Mouse (Mus musculus) heart, adult 2 months (tissue): ENCODE measurements around the gene Tbc1d22b. TPM values are rescaled to one million over a fixed set of nuclear protein-coding genes. Genes with fewer than 3 reads are reported as not detected.

ENCODE experiments used
- DNase-seq, 2 experiments: peaks; one replicate each; pipeline ENCODE4 v3.0.0; 2021
- H3K27ac ChIP-seq: fragments of 200-600 bp; 2 replicates; pipeline ENCODE4 v1.8.1; 2022
- H3K27me3 ChIP-seq: fragments of 200-500 bp; 2 replicates; pipeline ENCODE4 v1.6.1; 2012; ENCODE audit warnings: mild to moderate bottlenecking, low read length, inconsistent platforms, mixed read lengths; ENCODE audit not compliant: control insufficient read depth, insufficient read depth
- H3K36me3 ChIP-seq: fragments of 200-500 bp; 2 replicates; pipeline ENCODE4 v1.6.1; 2012; ENCODE audit warnings: low read length, inconsistent platforms; ENCODE audit not compliant: control insufficient read depth, insufficient read depth
- H3K4me1 ChIP-seq: fragments of 200-500 bp; 2 replicates; pipeline ENCODE4 v1.6.1; 2011; ENCODE audit warnings: low read length; ENCODE audit not compliant: control insufficient read depth, insufficient read depth
- H3K4me3 ChIP-seq: fragments of 200-600 bp; 2 replicates; pipeline ENCODE4 v1.8.1; 2022
- H3K79me2 ChIP-seq: fragments of 200-500 bp; replicated peaks from 2 replicates; pipeline ENCODE4 v1.6.1; 2012; ENCODE audit warnings: mild to moderate bottlenecking, inconsistent platforms, low read length, moderate library complexity, mixed read lengths; ENCODE audit not compliant: control insufficient read depth, insufficient read depth
- H3K9ac ChIP-seq: fragments of 200-500 bp; 2 replicates; pipeline ENCODE4 v1.6.1; 2012; ENCODE audit warnings: low read depth, mild to moderate bottlenecking, control low read depth, inconsistent platforms, low read length, mixed read lengths
- CTCF ChIP-seq: fragments of 200-600 bp; IDR thresholded peaks from 2 replicates; pipeline ENCODE4 v1.8.1; 2022; ENCODE audit warnings: antibody characterized with exemption, mild to moderate bottlenecking, moderate library complexity
- EP300 ChIP-seq: fragments of 200-500 bp; IDR thresholded peaks from 2 replicates; pipeline ENCODE4 v1.6.1; 2011; ENCODE audit warnings: low read depth, low read length, control low read depth; ENCODE audit not compliant: insufficient read depth
- POLR2A ChIP-seq: fragments of 200-500 bp; IDR thresholded peaks from 2 replicates; pipeline ENCODE4 v1.6.1; 2011; ENCODE audit warnings: mild to moderate bottlenecking, low read depth, low read length, control low read depth; ENCODE audit not compliant: insufficient read depth
- WGBS: fragments of 180-500 bp; shearing (Covaris S2); methylation state at CpG from one replicate; pipeline ENCODE4 v1.1.7; 2018; 5-methylcytosine and 5-hydroxymethylcytosine counted together
- intact Hi-C: fragments of 180-260 bp; cut with DNase I; formaldehyde crosslinking; loops from one replicate; pipeline ENCODE4 v1.15.1; 2025
- polyA plus RNA-seq: library from polyadenylated mRNA; depleted of rRNA; stranded (reverse); fragments of >200 nt; gene quantifications from 2 replicates; pipeline ENCODE4 v1.2.3, GENCODE M21; 2012
- total RNA-seq, 2 experiments: library from RNA; stranded (reverse); gene quantifications; 2 replicates each; pipeline ENCODE4 v1.2.3; 2021

The Tbc1d22b gene
- total and polyA plus RNA-seq, 3 experiments, result 12.8 to 15.3 (median 13.8) TPM

- DNase-seq, result no peak
- H3K9ac ChIP-seq, result no peak overlapping the region
- H3K36me3 ChIP-seq, result no peaks in the 10 kb centered on the region
- no peak overlapping the region for H3K4me3 ChIP-seq
- WGBS, result 79% methylated on average over 11 of the region's 11 CpGs
- H3K4me1 ChIP-seq, result no peaks in the 10 kb centered on the region
- intact Hi-C loops, result no loop called here
- H3K79me2 ChIP-seq, result no peaks in the 10 kb centered on the region
- H3K27me3 ChIP-seq, result no peaks in the 10 kb centered on the region
- H3K27ac ChIP-seq, result no peak overlapping the region
- TF ChIP-seq POLR2A (no peak), CTCF (no peak), EP300 (no peak)
Measured at GRCm38 (mm10) chr17:29533866-29534265, 15.7 kb upstream of the Tbc1d22b start.

- Histone ChIP-seq H3K36me3 (no peaks in the 10 kb centered on the region), H3K4me3 (no peak overlapping the region), H3K9ac (no peak overlapping the region), H3K79me2 (no peaks in the 10 kb centered on the region), H3K27me3 (no peaks in the 10 kb centered on the region), H3K4me1 (peaks cover 2% of the 10 kb centered on the region; the same call in 1 of the 2 replicates), H3K27ac (no peak overlapping the region)
- WGBS, result 93% methylated on average over 8 of the region's 8 CpGs
- no peak for TF ChIP-seq POLR2A
- TF ChIP-seq CTCF, result no peak
- no peak for TF ChIP-seq EP300
- no peak for DNase-seq
- intact Hi-C loops, result no loop called here
Measured at GRCm38 (mm10) chr17:29540426-29540825, 9.2 kb upstream of the Tbc1d22b start.

- H3K4me3 ChIP-seq, result no peak overlapping the region
- H3K27me3 ChIP-seq, result no peaks in the 10 kb centered on the region
- H3K79me2 ChIP-seq, result no peaks in the 10 kb centered on the region
- H3K9ac ChIP-seq, result no peak overlapping the region
- intact Hi-C loops, result no loop called here
- peak; percentile 82 to 90 for DNase-seq
- 16% methylated on average over 14 of the region's 14 CpGs for WGBS
- TF ChIP-seq POLR2A (peak; percentile 22; the same call in 1 of the 2 replicates), CTCF (no peak), EP300 (peak; percentile 97)
- peak overlapping the region; percentile 67 for H3K27ac ChIP-seq
- peaks cover 2% of the 10 kb centered on the region; the same call in 1 of the 2 replicates for H3K4me1 ChIP-seq
- H3K36me3 ChIP-seq, result no peaks in the 10 kb centered on the region
Measured at GRCm38 (mm10) chr17:29541419-29541818, 8.2 kb upstream of the Tbc1d22b start.

GRCm38 (mm10) chr17:29542831-29543690 is 6.5 kb upstream of the Tbc1d22b start:
- Histone ChIP-seq H3K9ac (no peak overlapping the region), H3K27ac (no peak overlapping the region), H3K4me1 (peaks cover 2% of the 10 kb centered on the region; the same call in 1 of the 2 replicates), H3K79me2 (no peaks in the 10 kb centered on the region), H3K36me3 (no peaks in the 10 kb centered on the region), H3K4me3 (no peak overlapping the region), H3K27me3 (no peaks in the 10 kb centered on the region)
- TF ChIP-seq EP300, result no peak
- no peak for TF ChIP-seq POLR2A
- no peak for TF ChIP-seq CTCF
- 92% methylated on average over 19 of the region's 19 CpGs for WGBS
- intact Hi-C loops, result no loop called here
- DNase-seq, result no peak

- no peaks in the 10 kb centered on the region for H3K27me3 ChIP-seq
- WGBS, result 87% methylated on average over 2 of the region's 2 CpGs
- TF ChIP-seq CTCF (peak; percentile 21; the same call in 1 of the 2 replicates), POLR2A (no peak), EP300 (no peak)
Measured at GRCm38 (mm10) chr17:29544064-29544463, 5.5 kb upstream of the Tbc1d22b start.

GRCm38 (mm10) chr17:29545241-29545640 is 4.3 kb upstream of the Tbc1d22b start:
- intact Hi-C loops, result no loop called here
- peaks cover 4% of the 10 kb centered on the region for H3K4me1 ChIP-seq
- H3K27me3 ChIP-seq, result no peaks in the 10 kb centered on the region
- WGBS, result 92% methylated on average over 5 of the region's 5 CpGs
- no peak for DNase-seq
- H3K9ac ChIP-seq, result no peak overlapping the region
- no peaks in the 10 kb centered on the region for H3K36me3 ChIP-seq
- H3K79me2 ChIP-seq, result 0 out of 2 replicates have a peak, but pooled peaks cover 2% of the 10 kb centered on the region
- no peak overlapping the region for H3K27ac ChIP-seq
- TF ChIP-seq CTCF (no peak), POLR2A (no peak), EP300 (no peak)
- no peak overlapping the region for H3K4me3 ChIP-seq

More at GRCm38 (mm10) chr17:29544064-29544463, 5.5 kb upstream of the Tbc1d22b start:
- intact Hi-C loops, result no loop called here
- DNase-seq, result no peak
- Histone ChIP-seq H3K4me3 (no peak overlapping the region), H3K27ac (no peak overlapping the region), H3K4me1 (peaks cover 2% of the 10 kb centered on the region; the same call in 1 of the 2 replicates), H3K79me2 (no peaks in the 10 kb centered on the region), H3K9ac (no peak overlapping the region), H3K36me3 (no peaks in the 10 kb centered on the region)
